Mouse (Mus musculus) hindbrain, embryonic 10.5 days (tissue): ENCODE results near the gene Rapgef1. TPM values are rescaled to one million over a fixed set of nuclear protein-coding genes. Genes with fewer than 3 reads are reported as not detected.

Source experiments
- DNase-seq: peaks from one replicate; pipeline ENCODE4 v3.0.0-alpha.2; 2017; ENCODE audit warnings: low spot score
- H3K27ac ChIP-seq: fragments of 300-500 bp; sonication (generic); 2 replicates; pipeline ENCODE4 v1.5.1; 2016; ENCODE audit warnings: mild to moderate bottlenecking, moderate library complexity
- H3K27me3 ChIP-seq: fragments of 300-500 bp; sonication (generic); 2 replicates; pipeline ENCODE4 v1.6.1; 2016; ENCODE audit warnings: mild to moderate bottlenecking; ENCODE audit not compliant: poor library complexity, insufficient read depth, severe bottlenecking
- H3K36me3 ChIP-seq: fragments of 300-500 bp; sonication (generic); 2 replicates; pipeline ENCODE4 v1.6.1; 2016; ENCODE audit warnings: mild to moderate bottlenecking, moderate library complexity
- H3K4me1 ChIP-seq: fragments of 300-500 bp; sonication (generic); replicated peaks from 2 replicates; pipeline ENCODE4 v1.6.1; 2016; ENCODE audit warnings: mild to moderate bottlenecking
- H3K4me3 ChIP-seq: fragments of 300-500 bp; sonication (generic); 2 replicates; pipeline ENCODE4 v1.5.1; 2016; ENCODE audit warnings: mild to moderate bottlenecking, moderate library complexity
- H3K9me3 ChIP-seq: fragments of 300-500 bp; sonication (generic); 2 replicates; pipeline ENCODE4 v1.6.1; 2016; ENCODE audit warnings: mild to moderate bottlenecking, moderate library complexity
- WGBS: fragments of 180-500 bp; shearing (Covaris S2); methylation state at CpG from one replicate; pipeline ENCODE4 v1.1.7; 2016; 5-methylcytosine and 5-hydroxymethylcytosine counted together
- polyA plus RNA-seq: library from polyadenylated mRNA; unstranded; fragments of >200 nt; fragmentation: Nextera tagmentation; extraction: Ambion mirVana; gene quantifications from 2 replicates; pipeline ENCODE4 v1.2.1, GENCODE M21; 2016

Rapgef1 gene
- polyA plus RNA-seq, 1 experiment from 2014 or later, result 13.5 TPM

DNA sequence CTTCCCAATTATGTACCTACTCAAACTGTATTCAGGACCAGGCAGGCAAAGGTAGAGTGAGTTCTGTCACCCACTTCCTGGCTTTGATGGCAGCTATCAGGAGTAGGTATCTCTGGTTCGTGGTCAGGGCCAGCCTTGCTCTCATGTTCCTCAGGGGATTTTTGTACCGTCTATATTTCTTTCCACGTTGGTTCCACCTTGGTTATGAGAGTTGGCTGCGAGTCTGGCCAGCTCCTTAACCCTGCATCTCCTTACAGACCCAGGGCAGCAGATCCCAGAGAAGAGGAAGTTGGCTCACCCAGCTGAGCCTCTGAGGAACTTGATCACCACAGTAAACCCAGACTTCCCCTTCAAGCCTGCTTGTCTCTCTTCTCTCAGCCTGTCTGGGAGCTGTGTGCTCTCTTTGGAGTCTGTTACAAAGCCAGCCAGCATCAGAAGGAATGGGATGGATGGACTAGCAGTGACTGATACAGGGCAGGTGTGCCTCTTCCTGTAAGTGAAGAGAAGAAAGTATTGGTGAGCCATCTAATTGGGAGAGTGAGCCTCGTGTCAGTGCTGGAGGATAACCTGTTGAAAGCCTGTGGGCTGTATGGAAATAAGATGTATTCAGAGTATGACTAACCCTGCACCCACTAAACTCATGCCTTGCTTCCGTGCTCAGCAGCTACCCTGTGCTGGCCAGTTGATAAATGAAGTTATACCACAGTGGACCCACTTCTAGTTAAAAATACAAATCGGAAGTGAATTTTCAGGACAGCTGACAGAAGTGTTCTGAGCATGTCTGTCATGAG, 53.4 kb downstream of the Rapgef1 start:
- Histone ChIP-seq H3K27ac (no peak overlapping the region), H3K36me3 (0 out of 2 replicates have a peak, but pooled peaks cover 4% of the 10 kb centered on the region), H3K4me1 (peaks cover 26% of the 10 kb centered on the region), H3K27me3 (no peaks in the 10 kb centered on the region), H3K4me3 (no peak overlapping the region), H3K9me3 (no peaks in the 10 kb centered on the region)
- no peak for DNase-seq
- WGBS, result 88% methylated on average over 7 of the region's 7 CpGs

DNA sequence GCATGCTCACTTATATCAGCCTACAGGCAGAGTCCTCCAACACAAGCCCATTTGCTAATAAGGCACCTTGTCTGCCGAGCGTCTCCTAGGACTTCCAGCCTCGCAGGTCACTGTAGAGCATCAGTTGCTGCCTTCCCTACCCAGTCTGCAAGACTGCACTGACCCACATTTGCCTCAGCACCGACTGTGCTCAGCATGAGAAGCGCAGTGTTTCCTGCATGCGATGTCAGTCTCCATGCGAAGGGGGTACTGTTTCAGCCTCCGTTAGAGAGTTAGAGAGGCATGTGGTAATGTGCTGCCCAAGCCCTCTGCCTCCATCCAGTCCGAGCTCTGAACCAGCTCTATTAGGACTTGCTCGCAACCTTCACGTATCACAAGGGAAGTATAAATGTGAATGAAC, 54.6 kb downstream of the Rapgef1 start:
- Histone ChIP-seq H3K27me3 (no peaks in the 10 kb centered on the region), H3K4me3 (no peak overlapping the region), H3K27ac (peak overlapping the region; percentile 4; the same call in 1 of the 2 replicates), H3K9me3 (no peaks in the 10 kb centered on the region), H3K36me3 (peaks cover 7% of the 10 kb centered on the region), H3K4me1 (peaks cover 22% of the 10 kb centered on the region)
- 84% methylated on average over 11 of the region's 11 CpGs for WGBS
- no peak for DNase-seq

DNA sequence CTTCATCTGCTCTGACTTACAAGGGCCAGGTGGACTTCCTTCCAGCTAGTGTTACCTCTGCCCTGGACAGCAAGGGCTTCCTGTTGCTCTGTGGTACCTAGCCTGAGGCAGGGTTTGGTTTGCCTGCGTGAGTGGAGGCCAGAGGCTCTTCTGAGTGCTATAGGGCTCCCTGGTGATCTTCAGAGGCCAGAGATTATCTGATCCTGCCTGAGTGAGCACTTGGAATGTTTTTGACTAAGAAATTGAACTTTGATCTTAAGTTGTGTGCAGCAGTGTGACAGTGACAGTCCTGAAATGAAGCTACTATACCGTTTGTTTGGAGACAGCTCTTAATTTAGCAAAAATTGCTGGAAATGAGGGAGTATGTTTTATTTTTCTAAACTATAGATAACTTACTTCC, 55.0 kb downstream of the Rapgef1 start:
- H3K27me3 ChIP-seq, result no peaks in the 10 kb centered on the region
- peaks cover 22% of the 10 kb centered on the region for H3K4me1 ChIP-seq
- H3K36me3 ChIP-seq, result peaks cover 12% of the 10 kb centered on the region
- peak overlapping the region; percentile 4; the same call in 1 of the 2 replicates for H3K27ac ChIP-seq
- H3K4me3 ChIP-seq, result no peak overlapping the region
- 51% methylated on average over 2 of the region's 2 CpGs for WGBS
- DNase-seq, result no peak
- no peaks in the 10 kb centered on the region for H3K9me3 ChIP-seq

DNA sequence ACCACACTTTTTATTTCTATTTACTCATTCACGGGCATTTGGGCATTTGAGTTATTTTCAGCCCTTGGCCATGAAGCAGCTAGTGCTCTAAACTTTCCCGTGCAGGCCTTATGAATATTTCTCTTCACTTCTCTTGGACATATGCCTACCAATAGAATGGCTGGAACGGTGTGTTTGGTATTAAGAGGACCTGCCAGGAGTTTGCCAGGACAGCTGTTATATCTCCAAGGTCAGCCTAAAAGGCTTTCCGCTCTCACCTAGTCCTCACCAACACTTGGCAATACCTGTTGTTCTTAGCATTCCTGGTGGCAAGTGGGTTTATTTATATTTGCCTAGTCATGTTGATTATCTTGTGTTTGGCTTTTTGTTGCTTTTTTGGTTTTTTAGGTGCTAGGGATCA, 56.3 kb downstream of the Rapgef1 start:
- no peak for DNase-seq
- Histone ChIP-seq H3K27me3 (no peaks in the 10 kb centered on the region), H3K4me1 (peaks cover 22% of the 10 kb centered on the region), H3K36me3 (peaks cover 19% of the 10 kb centered on the region), H3K9me3 (no peaks in the 10 kb centered on the region), H3K4me3 (no peak overlapping the region), H3K27ac (no peak overlapping the region)
- WGBS, result 93% methylated on average over 4 of the region's 4 CpGs

DNA sequence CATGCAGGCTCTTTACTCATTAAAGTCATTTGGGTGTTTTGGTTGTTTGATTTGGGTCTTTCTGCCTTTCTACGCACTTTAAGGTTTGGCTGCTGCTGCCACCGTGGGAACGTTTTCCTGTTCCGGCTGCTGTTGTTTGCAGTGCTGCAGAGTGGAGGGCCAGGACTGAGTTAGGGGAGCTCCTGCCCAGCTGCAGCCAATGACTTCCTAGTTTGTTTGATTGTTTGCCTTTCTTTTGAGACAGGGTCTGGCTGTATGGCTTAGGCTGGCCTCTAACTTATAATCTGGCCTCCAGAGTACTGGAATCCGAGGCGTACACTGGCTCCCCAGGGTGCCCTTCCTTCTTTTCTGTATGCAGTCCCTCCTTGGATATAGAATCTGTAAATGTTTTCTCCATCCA, 57.0 kb downstream of the Rapgef1 start:
- H3K27me3 ChIP-seq, result no peaks in the 10 kb centered on the region

DNA sequence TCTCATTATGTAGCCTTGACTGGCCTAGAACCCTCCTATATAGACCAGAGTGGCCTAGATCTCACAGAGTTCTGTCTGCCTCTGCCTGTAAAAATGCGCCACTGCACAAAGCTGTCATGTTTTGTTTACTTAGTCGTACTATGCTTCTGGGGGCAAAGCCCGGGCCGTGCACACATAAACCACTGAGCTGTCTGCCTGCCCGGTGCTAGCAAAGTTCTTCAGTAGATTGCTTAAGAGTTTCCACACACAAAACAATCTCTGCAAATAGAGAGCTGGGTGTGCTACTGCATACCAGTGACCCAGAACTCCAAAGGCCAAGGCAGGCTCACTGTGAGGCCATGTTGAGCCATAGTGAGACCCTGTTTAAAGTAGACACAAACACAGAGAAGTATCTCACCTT, 58.3 kb downstream of the Rapgef1 start:
- peaks cover 17% of the 10 kb centered on the region for H3K4me1 ChIP-seq
- H3K4me3 ChIP-seq, result no peak overlapping the region
- no peak for DNase-seq
- no peaks in the 10 kb centered on the region for H3K27me3 ChIP-seq
- 83% methylated on average over 5 of the region's 5 CpGs for WGBS
- H3K27ac ChIP-seq, result no peak overlapping the region
- peaks cover 19% of the 10 kb centered on the region for H3K36me3 ChIP-seq
- no peaks in the 10 kb centered on the region for H3K9me3 ChIP-seq

More for the DNA sequence above, 57.0 kb downstream of the Rapgef1 start:
- H3K36me3 ChIP-seq, result peaks cover 19% of the 10 kb centered on the region
- 68% methylated on average over 6 of the region's 6 CpGs for WGBS
- H3K9me3 ChIP-seq, result no peaks in the 10 kb centered on the region
- H3K4me3 ChIP-seq, result no peak overlapping the region
- DNase-seq, result no peak
- peaks cover 21% of the 10 kb centered on the region for H3K4me1 ChIP-seq
- H3K27ac ChIP-seq, result no peak overlapping the region

DNA sequence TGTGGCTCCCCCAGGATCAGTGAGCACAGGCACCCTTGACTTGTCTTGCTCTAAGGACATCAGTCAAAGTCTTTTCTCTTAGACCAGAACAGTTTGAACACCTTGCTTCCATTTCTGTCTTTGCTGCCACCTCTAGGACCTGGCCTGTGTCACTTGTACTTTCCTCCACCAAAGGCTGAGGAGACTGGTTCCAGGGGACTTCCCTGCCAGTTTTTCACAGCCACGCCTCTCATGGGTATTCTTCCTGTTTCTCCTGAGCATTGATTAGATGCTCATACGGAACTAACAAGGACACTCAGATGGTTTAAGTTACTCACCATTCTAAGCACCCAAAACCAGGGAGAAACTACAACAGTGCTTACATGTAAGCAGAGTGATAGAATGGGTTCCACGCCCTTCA, 59.0 kb downstream of the Rapgef1 start:
- Histone ChIP-seq H3K36me3 (peaks cover 21% of the 10 kb centered on the region), H3K27ac (no peak overlapping the region), H3K9me3 (no peaks in the 10 kb centered on the region), H3K4me1 (peaks cover 17% of the 10 kb centered on the region), H3K4me3 (no peak overlapping the region), H3K27me3 (no peaks in the 10 kb centered on the region)
- no peak for DNase-seq
- WGBS, result 80% methylated on average over 3 of the region's 3 CpGs

DNA sequence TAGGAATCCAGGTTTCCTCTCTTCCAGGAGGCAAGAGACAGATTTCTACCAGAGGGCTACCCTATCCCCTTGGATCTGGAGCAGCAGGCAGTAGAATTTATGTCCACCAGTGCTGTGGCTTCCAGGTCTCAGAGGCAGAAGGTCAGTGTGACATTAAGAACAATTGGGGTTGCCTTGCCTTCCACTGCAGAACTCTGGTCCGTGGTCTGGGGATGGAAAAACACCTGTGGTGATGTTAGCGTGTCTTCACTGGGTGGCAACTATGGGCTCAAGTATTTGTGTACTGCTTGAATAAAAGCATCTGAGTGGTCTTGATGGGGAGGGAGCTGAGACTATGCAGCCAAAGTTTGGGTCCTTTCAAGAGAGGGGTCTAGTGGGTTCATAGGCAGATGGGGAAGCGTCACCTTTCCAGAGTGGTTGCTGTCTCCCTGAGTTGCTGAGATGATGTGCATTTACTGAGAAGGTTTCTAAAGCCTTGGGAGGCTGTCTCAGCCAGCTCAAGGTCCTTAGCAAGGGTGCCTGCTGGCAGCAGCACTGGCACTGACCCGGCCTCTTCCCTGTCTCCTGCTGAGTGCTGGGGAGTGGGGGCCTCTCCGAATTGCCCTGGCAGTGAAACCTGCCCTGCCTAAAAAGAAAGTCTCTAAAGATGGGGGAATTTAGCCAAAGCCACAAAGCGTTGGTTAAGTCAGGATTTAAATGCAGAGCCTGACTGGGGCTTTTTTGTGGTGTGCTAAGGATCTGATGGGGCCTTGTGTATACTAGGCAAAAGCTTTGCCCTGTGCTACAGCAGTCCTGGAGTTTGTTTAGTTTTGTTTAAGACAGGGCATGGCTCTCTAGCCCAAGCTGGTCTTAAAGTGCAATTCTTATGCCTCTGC, 60.4 kb downstream of the Rapgef1 start:
- Histone ChIP-seq H3K36me3 (peaks cover 26% of the 10 kb centered on the region), H3K9me3 (no peaks in the 10 kb centered on the region), H3K27ac (no peak overlapping the region), H3K27me3 (no peaks in the 10 kb centered on the region), H3K4me1 (peaks cover 15% of the 10 kb centered on the region), H3K4me3 (no peak overlapping the region)
- DNase-seq, result no peak
- WGBS, result 89% methylated on average over 6 of the region's 6 CpGs

DNA sequence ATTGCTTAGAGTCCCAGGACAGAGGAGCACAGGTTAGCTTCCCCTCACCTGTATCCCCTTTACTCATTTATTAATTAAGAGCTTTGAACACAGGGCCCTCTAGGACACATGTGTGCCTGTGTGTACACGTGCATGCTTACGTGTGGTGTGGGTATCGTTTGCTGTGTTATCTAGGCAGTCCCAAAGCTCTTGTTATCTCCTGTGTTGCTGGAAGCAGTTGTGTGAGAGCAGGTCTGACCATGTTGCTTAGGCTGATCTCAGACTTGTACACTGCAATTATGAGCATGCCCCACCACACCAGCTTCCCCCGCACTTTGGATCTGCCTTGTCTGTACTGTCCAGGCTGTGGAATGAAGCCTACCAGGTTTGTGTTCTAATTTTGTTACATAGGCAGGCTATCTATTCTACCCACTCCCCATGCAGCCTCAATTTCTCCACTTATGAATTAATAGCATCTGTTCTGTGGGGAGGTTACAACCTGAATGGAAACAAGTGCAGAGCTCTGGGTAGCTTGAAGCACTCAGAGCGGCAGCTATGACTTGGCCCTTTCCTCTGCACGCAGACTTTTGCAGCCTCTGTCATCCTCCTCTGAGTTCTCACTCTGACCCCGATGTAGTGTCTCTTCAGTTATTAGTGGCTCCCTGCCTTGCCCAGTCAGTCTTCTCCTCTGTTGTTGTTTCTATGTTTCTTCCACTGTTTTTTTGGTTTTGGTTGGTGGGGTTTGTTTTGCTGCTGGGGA, 63.9 kb downstream of the Rapgef1 start:
- DNase-seq, result no peak
- Histone ChIP-seq H3K27ac (no peak overlapping the region), H3K4me1 (peaks cover 6% of the 10 kb centered on the region; the same call in 1 of the 2 replicates), H3K27me3 (no peaks in the 10 kb centered on the region), H3K9me3 (no peaks in the 10 kb centered on the region), H3K4me3 (no peak overlapping the region), H3K36me3 (peaks cover 47% of the 10 kb centered on the region)
- WGBS, result 91% methylated on average over 7 of the region's 7 CpGs

DNA sequence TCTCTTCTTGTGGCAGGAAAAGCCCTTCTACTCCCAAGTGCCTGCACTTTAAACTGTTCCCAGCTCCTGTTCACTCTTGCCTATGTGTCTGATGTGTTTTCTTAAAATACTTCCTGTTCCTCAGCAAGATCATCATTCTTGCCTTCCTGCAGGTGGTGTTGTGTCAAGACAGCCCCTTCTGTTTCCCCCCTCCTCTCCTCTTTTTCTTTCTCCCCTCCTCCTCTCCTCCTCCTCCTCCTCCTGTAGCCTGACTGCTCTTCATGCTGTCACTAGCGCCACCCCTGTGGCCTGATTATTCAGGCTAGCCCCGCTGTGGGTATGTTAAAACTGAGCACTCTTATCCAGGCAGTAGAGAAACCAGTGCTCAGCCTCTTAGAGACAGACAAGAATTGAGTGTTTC, 65.0 kb downstream of the Rapgef1 start:
- DNase-seq, result no peak
- peaks cover 50% of the 10 kb centered on the region for H3K36me3 ChIP-seq
- 37% methylated on average over 2 of the region's 2 CpGs for WGBS
- no peak overlapping the region for H3K27ac ChIP-seq
- no peaks in the 10 kb centered on the region for H3K9me3 ChIP-seq
- peaks cover 6% of the 10 kb centered on the region; the same call in 1 of the 2 replicates for H3K4me1 ChIP-seq
- no peaks in the 10 kb centered on the region for H3K27me3 ChIP-seq
- H3K4me3 ChIP-seq, result no peak overlapping the region

DNA sequence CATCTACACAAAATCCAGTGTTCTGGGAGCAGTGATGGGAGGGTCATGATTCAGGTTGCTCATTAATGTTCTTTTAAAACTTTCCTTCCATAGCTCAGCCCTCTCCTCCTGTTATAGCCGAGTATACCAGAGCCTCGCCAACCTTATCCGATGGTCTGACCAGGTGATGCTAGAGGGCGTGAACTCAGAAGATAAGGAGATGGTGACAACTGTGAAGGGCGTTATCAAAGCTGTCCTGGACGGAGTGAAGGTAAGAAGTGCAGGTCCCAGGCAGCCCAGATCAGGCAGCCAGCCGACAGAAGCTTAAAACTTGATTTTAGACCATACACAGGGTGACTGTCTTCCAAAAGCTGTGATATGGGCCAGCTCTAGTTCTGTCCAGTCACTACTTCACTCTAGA, 69.5 kb downstream of the Rapgef1 start:
- Histone ChIP-seq H3K27ac (no peak overlapping the region), H3K27me3 (no peaks in the 10 kb centered on the region), H3K36me3 (peaks cover 76% of the 10 kb centered on the region), H3K4me3 (no peak overlapping the region), H3K9me3 (no peaks in the 10 kb centered on the region), H3K4me1 (peaks cover 6% of the 10 kb centered on the region; the same call in 1 of the 2 replicates)
- 93% methylated on average over 7 of the region's 7 CpGs for WGBS
- no peak for DNase-seq

DNA sequence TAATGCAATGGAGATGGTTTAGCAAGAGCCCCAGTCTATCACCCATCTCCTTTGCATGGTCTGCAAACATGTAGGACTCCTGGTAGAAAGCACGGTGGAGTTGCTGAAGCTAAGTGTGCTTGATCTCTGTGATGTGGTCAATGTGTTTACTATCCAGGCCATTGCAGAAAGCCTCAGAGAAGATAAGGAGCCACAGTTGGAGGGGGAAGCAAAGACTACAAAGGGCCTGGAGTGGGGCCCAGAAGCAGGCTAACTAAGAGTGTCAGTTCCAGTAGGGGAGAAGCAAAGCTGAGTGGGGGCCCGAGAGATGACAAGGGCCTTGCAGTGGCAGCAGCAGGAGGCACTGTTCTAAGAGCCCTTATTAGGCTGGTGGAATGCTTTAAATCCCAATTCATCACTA, 70.0 kb downstream of the Rapgef1 start:
- H3K36me3 ChIP-seq, result peaks cover 81% of the 10 kb centered on the region
- H3K9me3 ChIP-seq, result no peaks in the 10 kb centered on the region
- WGBS, result 85% methylated on average over 2 of the region's 2 CpGs
- no peaks in the 10 kb centered on the region for H3K27me3 ChIP-seq
- H3K4me1 ChIP-seq, result peaks cover 2% of the 10 kb centered on the region; the same call in 1 of the 2 replicates
- H3K27ac ChIP-seq, result no peak overlapping the region
- no peak overlapping the region for H3K4me3 ChIP-seq
- no peak for DNase-seq
